Mouse (Mus musculus) liver, embryonic 11.5 days (tissue): Measurements from ENCODE around the gene Atp2b4. TPM values are rescaled to one million over a fixed set of nuclear protein-coding genes. Genes with fewer than 3 reads are reported as not detected.
A peak's percentile ranks its signal among the peaks of the same experiment; 100 is the strongest.
"Not testable (repeated sequence)": the region's sequence is repeated elsewhere in the genome, so short reads cannot be mapped to it uniquely, and the experiment has no call there.

Experiments
- ATAC-seq: fragments of 200-750 bp; cut with Nextera tagmentation; replicated peaks from 2 replicates; pipeline ENCODE4 v1.8.0; 2017; ENCODE audit warnings: moderate number of reproducible peaks, mild to moderate bottlenecking, moderate TSS enrichment, moderate library complexity; ENCODE audit not compliant: low FRiP score
- DNase-seq: peaks from one replicate; pipeline ENCODE4 v3.0.0-alpha.2; 2017; ENCODE audit warnings: low spot score
- H3K27ac ChIP-seq: fragments of 300-500 bp; sonication (generic); 2 replicates; pipeline ENCODE4 v1.5.1; 2014; ENCODE audit warnings: mild to moderate bottlenecking, low read depth, low read length, control low read depth
- H3K27me3 ChIP-seq: fragments of 300-500 bp; sonication (generic); replicated peaks from 2 replicates; pipeline ENCODE4 v1.6.1; 2014; ENCODE audit warnings: low read length, mixed read lengths; ENCODE audit not compliant: control insufficient read depth, insufficient read depth
- H3K36me3 ChIP-seq: fragments of 300-500 bp; sonication (generic); 2 replicates; pipeline ENCODE4 v1.6.1; 2014; ENCODE audit warnings: mild to moderate bottlenecking, low read length, moderate library complexity, mixed read lengths; ENCODE audit not compliant: control insufficient read depth, insufficient read depth
- H3K4me1 ChIP-seq: fragments of 300-500 bp; sonication (generic); replicated peaks from 2 replicates; pipeline ENCODE4 v1.6.1; 2014; ENCODE audit warnings: low read length, mixed read lengths; ENCODE audit not compliant: control insufficient read depth, insufficient read depth
- H3K4me2 ChIP-seq: fragments of 300-500 bp; sonication (generic); 2 replicates; pipeline ENCODE4 v1.6.1; 2014; ENCODE audit warnings: mild to moderate bottlenecking, control low read depth, moderate library complexity
- H3K4me3 ChIP-seq: fragments of 300-500 bp; sonication (generic); 2 replicates; pipeline ENCODE4 v1.5.1; 2014; ENCODE audit warnings: low read depth, low read length, control low read depth
- H3K9ac ChIP-seq: fragments of 300-500 bp; sonication (generic); 2 replicates; pipeline ENCODE4 v1.6.1; 2014; ENCODE audit warnings: low read depth, low read length, control low read depth
- H3K9me3 ChIP-seq: fragments of 300-500 bp; sonication (generic); 2 replicates; pipeline ENCODE4 v1.6.1; 2016; ENCODE audit warnings: low read length, inconsistent platforms, mixed read lengths; ENCODE audit not compliant: control insufficient read depth
- WGBS: fragments of 180-500 bp; shearing (Covaris S2); extraction: QIAGEN DNeasy Blood & Tissue Kit; methylation state at CpG from one replicate; pipeline ENCODE4 v1.1.7; 2014; 5-methylcytosine and 5-hydroxymethylcytosine counted together
- polyA plus RNA-seq: library from polyadenylated mRNA; unstranded; fragments of >200 nt; fragmentation: Nextera tagmentation; extraction: Ambion mirVana; gene quantifications from 2 replicates; pipeline ENCODE4 v1.2.1, GENCODE M21; 2014

The Atp2b4 gene
- polyA plus RNA-seq, 1 experiment from 2014 or later, result 17.1 TPM

- Histone ChIP-seq H3K9me3 (no peaks in the 10 kb centered on the region), H3K27ac (no peak overlapping the region), H3K36me3 (peaks cover 4% of the 10 kb centered on the region; the same call in 1 of the 2 replicates), H3K4me3 (no peak overlapping the region), H3K9ac (no peak overlapping the region), H3K4me2 (no peak overlapping the region), H3K4me1 (peaks cover 7% of the 10 kb centered on the region), H3K27me3 (no peaks in the 10 kb centered on the region)
- no peak for ATAC-seq
- no peak for DNase-seq
- 70% methylated on average over 12 of the region's 12 CpGs for WGBS
These were observed 88.4 kb downstream of the Atp2b4 start for GRCm38 (mm10) chr1:133712288-133713008.

DNA sequence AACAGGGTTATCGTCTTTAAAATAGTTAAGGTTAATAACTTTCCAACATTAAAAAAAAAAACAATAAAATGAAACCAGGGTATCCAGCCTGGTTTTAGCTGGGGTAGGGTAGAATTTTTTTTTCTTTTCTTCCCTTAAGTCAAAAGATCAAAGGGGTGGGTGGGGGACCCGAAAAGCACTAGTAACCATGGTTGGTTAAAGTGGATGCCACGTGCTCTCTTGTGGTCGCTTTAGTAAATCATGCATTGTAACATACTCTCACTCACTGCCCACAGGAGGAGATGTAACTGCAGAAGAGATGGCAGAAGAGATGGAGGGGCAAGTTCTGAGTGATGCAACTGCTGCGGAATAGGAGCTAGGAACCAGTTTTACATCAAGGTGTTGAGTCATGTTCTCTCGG is 89.5 kb downstream of the Atp2b4 start:
- no peak for DNase-seq
- H3K4me2 ChIP-seq, result no peak overlapping the region
- H3K27ac ChIP-seq, result no peak overlapping the region
- H3K9ac ChIP-seq, result no peak overlapping the region
- H3K4me3 ChIP-seq, result no peak overlapping the region
- ATAC-seq, result no peak
- 74% methylated on average over 6 of the region's 6 CpGs for WGBS
- peaks cover 5% of the 10 kb centered on the region; the same call in 1 of the 2 replicates for H3K36me3 ChIP-seq
- H3K9me3 ChIP-seq, result no peaks in the 10 kb centered on the region
- H3K27me3 ChIP-seq, result no peaks in the 10 kb centered on the region
- H3K4me1 ChIP-seq, result peaks cover 7% of the 10 kb centered on the region

GRCm38 (mm10) chr1:133710895-133711294 is 89.9 kb downstream of the Atp2b4 start:
- Histone ChIP-seq H3K4me3 (no peak overlapping the region), H3K9me3 (no peaks in the 10 kb centered on the region), H3K4me2 (no peak overlapping the region), H3K36me3 (peaks cover 6% of the 10 kb centered on the region; the same call in 1 of the 2 replicates), H3K27me3 (no peaks in the 10 kb centered on the region), H3K4me1 (peaks cover 7% of the 10 kb centered on the region), H3K9ac (no peak overlapping the region), H3K27ac (no peak overlapping the region)
- ATAC-seq (no peak), DNase-seq (no peak)
- 65% methylated on average over 6 of the region's 6 CpGs for WGBS

GRCm38 (mm10) chr1:133709292-133709691 is 91.5 kb downstream of the Atp2b4 start:
- 77% methylated on average over 3 of the region's 3 CpGs for WGBS
- no peaks in the 10 kb centered on the region for H3K27me3 ChIP-seq
- no peak overlapping the region for H3K4me3 ChIP-seq
- no peak overlapping the region for H3K27ac ChIP-seq
- no peak overlapping the region for H3K9ac ChIP-seq
- H3K36me3 ChIP-seq, result peaks cover 6% of the 10 kb centered on the region; the same call in 1 of the 2 replicates
- H3K4me1 ChIP-seq, result peaks cover 7% of the 10 kb centered on the region
- DNase-seq (no peak), ATAC-seq (no peak)
- no peak overlapping the region for H3K4me2 ChIP-seq
- H3K9me3 ChIP-seq, result no peaks in the 10 kb centered on the region

GRCm38 (mm10) chr1:133701824-133702223 is 99.0 kb downstream of the Atp2b4 start:
- H3K9ac ChIP-seq, H3K4me2 ChIP-seq, H3K4me1 ChIP-seq, DNase-seq, H3K9me3 ChIP-seq, H3K4me3 ChIP-seq, H3K27me3 ChIP-seq, H3K27ac ChIP-seq, ATAC-seq, H3K36me3 ChIP-seq: not testable (repeated sequence)
- WGBS, result 9% methylated on average over 1 of the region's 2 CpGs

- no peak overlapping the region for H3K27ac ChIP-seq
- DNase-seq (no peak), ATAC-seq (no peak)
- 90% methylated on average over 12 of the region's 12 CpGs for WGBS
- peaks cover 15% of the 10 kb centered on the region for H3K4me1 ChIP-seq
- H3K9ac ChIP-seq, result no peak overlapping the region
- H3K27me3 ChIP-seq, result no peaks in the 10 kb centered on the region
- H3K4me2 ChIP-seq, result no peak overlapping the region
- no peaks in the 10 kb centered on the region for H3K9me3 ChIP-seq
- no peak overlapping the region for H3K4me3 ChIP-seq
- no peaks in the 10 kb centered on the region for H3K36me3 ChIP-seq
These were observed 102.8 kb downstream of the Atp2b4 start for GRCm38 (mm10) chr1:133697935-133698620.

DNA sequence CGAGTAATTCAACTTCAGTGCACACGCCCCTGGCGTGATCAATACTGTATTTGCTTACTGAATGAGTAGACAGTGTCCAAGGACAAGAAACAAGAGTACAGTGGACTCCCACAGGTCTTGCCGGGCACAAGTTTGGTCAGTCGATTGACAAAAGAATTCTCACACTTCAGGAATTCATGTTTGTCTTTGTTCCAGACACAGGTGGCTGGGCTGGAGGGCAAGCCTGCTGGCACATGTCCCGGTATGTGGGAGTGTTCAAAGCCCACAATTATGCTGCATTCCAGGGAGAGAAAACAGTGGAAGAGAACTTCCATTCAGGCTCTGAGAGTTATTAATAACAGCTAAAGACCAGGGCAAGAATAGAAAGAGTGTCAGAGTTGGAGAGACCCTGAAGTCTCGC is 104.9 kb downstream of the Atp2b4 start:
- WGBS, result 56% methylated on average over 7 of the region's 7 CpGs
- no peak for ATAC-seq
- no peaks in the 10 kb centered on the region for H3K36me3 ChIP-seq
- no peak overlapping the region for H3K9ac ChIP-seq
- 0 out of 2 replicates have a peak overlapping the region, but pooled peaks have one; percentile 15 for H3K27ac ChIP-seq
- H3K27me3 ChIP-seq, result no peaks in the 10 kb centered on the region
- no peaks in the 10 kb centered on the region for H3K9me3 ChIP-seq
- H3K4me1 ChIP-seq, result peaks cover 15% of the 10 kb centered on the region
- no peak overlapping the region for H3K4me2 ChIP-seq
- DNase-seq, result no peak
- H3K4me3 ChIP-seq, result no peak overlapping the region

DNA sequence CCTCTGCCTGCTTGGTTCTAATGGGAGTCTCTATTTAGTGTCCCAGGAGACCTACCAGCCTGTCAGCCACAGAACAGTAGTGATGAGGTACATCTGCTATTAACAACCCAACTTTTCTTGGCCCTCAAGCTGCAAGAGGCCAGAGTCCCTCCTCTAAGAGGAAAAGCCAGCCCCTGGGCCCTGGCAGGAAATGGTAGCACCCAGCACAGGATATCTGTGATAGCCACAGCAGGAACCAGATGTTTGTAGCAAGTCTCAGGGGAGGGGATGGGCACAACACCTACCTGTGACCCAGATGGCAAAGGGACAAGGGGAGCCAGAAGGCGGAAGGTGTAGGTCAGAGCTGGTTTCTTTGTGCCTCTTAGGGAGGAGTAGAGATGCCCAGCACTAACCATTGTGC is 106.0 kb downstream of the Atp2b4 start:
- no peaks in the 10 kb centered on the region for H3K27me3 ChIP-seq
- H3K4me2 ChIP-seq, result no peak overlapping the region; the same call in 1 of the 2 replicates
- H3K9ac ChIP-seq, result no peak overlapping the region
- H3K4me1 ChIP-seq, result peaks cover 17% of the 10 kb centered on the region
- WGBS, result 58% methylated on average over 1 of the region's 1 CpGs
- H3K9me3 ChIP-seq, result no peaks in the 10 kb centered on the region
- H3K4me3 ChIP-seq, result no peak overlapping the region
- H3K36me3 ChIP-seq, result no peaks in the 10 kb centered on the region
- DNase-seq, result no peak
- ATAC-seq, result no peak; the same call in 1 of the 2 replicates
- no peak overlapping the region; the same call in 1 of the 2 replicates for H3K27ac ChIP-seq
